Mouse (Mus musculus) myocyte (in vitro differentiated cells): ENCODE data around the gene Rgcc. TPM values are rescaled to one million over a fixed set of nuclear protein-coding genes. Genes with fewer than 3 reads are reported as not detected.

Experiments used
- H3K27me3 ChIP-seq: one replicate; pipeline ENCODE4 v1.6.1; 2011; ENCODE audit not compliant: control insufficient read depth, insufficient read depth, insufficient read length
- H3K36me3 ChIP-seq: one replicate; pipeline ENCODE4 v1.6.1; 2011; ENCODE audit not compliant: control insufficient read depth, insufficient read depth
- H3K4me2 ChIP-seq: one replicate; pipeline ENCODE4 v1.6.1; 2011; ENCODE audit warnings: low read depth, control low read depth
- H3K4me3 ChIP-seq: one replicate; pipeline ENCODE4 v1.5.1; 2011; ENCODE audit warnings: mild to moderate bottlenecking, control low read depth, moderate library complexity
- H3K79me2 ChIP-seq: one replicate; pipeline ENCODE4 v1.6.1; 2011; ENCODE audit not compliant: control insufficient read depth, insufficient read depth
- H3ac ChIP-seq: one replicate; pipeline ENCODE4 v1.6.1; 2011; ENCODE audit not compliant: control insufficient read depth, insufficient read length
- CEBPB ChIP-seq: IDR thresholded peaks from 2 replicates; pipeline ENCODE4 v1.6.1; 2011; ENCODE audit warnings: mild to moderate bottlenecking, moderate library complexity; ENCODE audit not compliant: poor library complexity, insufficient read depth, severe bottlenecking
- E2F4 ChIP-seq: IDR thresholded peaks from one replicate; pipeline ENCODE4 v1.6.1; 2011; ENCODE audit warnings: mild to moderate bottlenecking, control low read depth, moderate library complexity; ENCODE audit not compliant: insufficient read depth
- MAX ChIP-seq: IDR thresholded peaks from one replicate; pipeline ENCODE4 v1.6.1; 2011; ENCODE audit warnings: low read depth, mild to moderate bottlenecking, control low read depth
- MYOD1 ChIP-seq, 3 experiments: IDR thresholded peaks; one replicate each; pipeline ENCODE4 v1.6.1; 2011; ENCODE audit warnings: control low read depth in 2 of 3, low read depth in 2 of 3, mild to moderate bottlenecking in 2 of 3, moderate library complexity in 1 of 3; ENCODE audit not compliant: insufficient read length in 2 of 3, control insufficient read depth in 1 of 3
- MYOG ChIP-seq, 3 experiments: IDR thresholded peaks; one replicate each; pipeline ENCODE4 v1.6.1; 2011; ENCODE audit warnings: control low read depth in 2 of 3, low read depth in 2 of 3, mild to moderate bottlenecking in 2 of 3; ENCODE audit not compliant: insufficient read length in 2 of 3, control insufficient read depth in 1 of 3, insufficient read depth in 1 of 3
- POLR2A ChIP-seq: IDR thresholded peaks from one replicate; pipeline ENCODE4 v1.6.1; 2011; ENCODE audit warnings: low read depth, mild to moderate bottlenecking, control low read depth, moderate library complexity; ENCODE audit not compliant: insufficient read length
- POLR2AphosphoS2 ChIP-seq: IDR thresholded peaks from one replicate; pipeline ENCODE4 v1.6.1; 2011; ENCODE audit warnings: low read depth, control low read depth; ENCODE audit not compliant: insufficient read length
- REST ChIP-seq: IDR thresholded peaks from one replicate; pipeline ENCODE4 v1.6.1; 2011; ENCODE audit warnings: mild to moderate bottlenecking, control low read depth, moderate library complexity; ENCODE audit not compliant: insufficient read depth, insufficient read length
- SRF ChIP-seq: IDR thresholded peaks from one replicate; pipeline ENCODE4 v1.6.1; 2011; ENCODE audit warnings: low read depth; ENCODE audit not compliant: control insufficient read depth, insufficient read length
- TCF12 ChIP-seq: IDR thresholded peaks from one replicate; pipeline ENCODE4 v1.6.1; 2011; ENCODE audit warnings: mild to moderate bottlenecking, control low read depth; ENCODE audit not compliant: poor library complexity, insufficient read depth, severe bottlenecking
- TCF3 ChIP-seq: IDR thresholded peaks from one replicate; pipeline ENCODE4 v1.6.1; 2011; ENCODE audit warnings: low read depth, control low read depth; ENCODE audit not compliant: insufficient read length
- USF1 ChIP-seq: IDR thresholded peaks from one replicate; pipeline ENCODE4 v1.6.1; 2011; ENCODE audit warnings: low read depth, mild to moderate bottlenecking, control low read depth, moderate library complexity
- polyA plus RNA-seq: library from polyadenylated mRNA; unstranded; fragments of >200 nt; fragmentation: generic; extraction: Trizol; gene quantifications from one replicate; pipeline ENCODE4 v1.2.1, GENCODE M21; 2012; ENCODE audit warnings: missing spikeins

Gene Rgcc
- polyA plus RNA-seq, 1 experiment = 6.0 TPM

GRCm38 (mm10) chr14:79311918-79312454 is 10.5 kb upstream of the Rgcc start:
- H3ac ChIP-seq = no peak overlapping the region
- no peak for TF ChIP-seq TCF3
- no peaks in the 10 kb centered on the region for H3K36me3 ChIP-seq
- H3K79me2 ChIP-seq = no peaks in the 10 kb centered on the region
- H3K27me3 ChIP-seq = no peaks in the 10 kb centered on the region
- H3K4me3 ChIP-seq = no peak overlapping the region
- H3K4me2 ChIP-seq = no peak overlapping the region

DNA sequence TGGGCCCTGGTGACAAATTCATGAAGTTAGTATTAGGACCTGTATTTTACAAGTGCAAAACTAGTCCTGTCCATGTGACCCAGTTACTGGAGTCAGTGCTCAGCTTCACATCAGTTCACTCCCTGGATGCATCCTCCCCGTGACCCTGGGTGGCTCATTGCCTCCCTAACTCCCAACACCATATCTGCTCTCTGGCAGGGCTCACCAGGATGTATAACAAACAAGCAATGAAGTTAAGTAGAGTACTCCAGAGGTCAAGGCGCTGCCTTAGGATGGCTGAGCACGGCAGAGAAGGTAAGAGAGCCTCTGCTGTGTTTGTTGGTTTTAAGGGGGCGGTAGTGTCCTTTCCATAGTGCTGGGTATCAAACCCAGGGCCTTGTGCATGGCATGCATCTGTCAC is 7.7 kb upstream of the Rgcc start:
- no peak overlapping the region for H3K4me2 ChIP-seq
- no peak overlapping the region for H3ac ChIP-seq
- no peaks in the 10 kb centered on the region for H3K27me3 ChIP-seq
- H3K79me2 ChIP-seq = no peaks in the 10 kb centered on the region
- H3K36me3 ChIP-seq = no peaks in the 10 kb centered on the region
- TF ChIP-seq SRF (no peak), MYOG (IDR thresholded peaks at IDR 0.05; ENCODE audit: control insufficient read depth in 1 of 3, insufficient read depth in 1 of 3, insufficient read length in 2 of 3, low read depth in 2 of 3) (no peak), REST (no peak), CEBPB (no peak), E2F4 (no peak), MAX (no peak), TCF12 (no peak), POLR2AphosphoS2 (no peak), MYOD1 (IDR thresholded peaks at IDR 0.05; ENCODE audit: control insufficient read depth in 1 of 3, insufficient read length in 2 of 3, low read depth in 2 of 3) (no peak), POLR2A (no peak), TCF3 (no peak), USF1 (no peak)
- H3K4me3 ChIP-seq = no peak overlapping the region

- Histone ChIP-seq H3K36me3 (no peaks in the 10 kb centered on the region), H3K4me3 (no peak overlapping the region), H3K27me3 (no peaks in the 10 kb centered on the region), H3K79me2 (no peaks in the 10 kb centered on the region), H3K4me2 (no peak overlapping the region), H3ac (no peak overlapping the region)
- TF ChIP-seq MYOD1 (IDR thresholded peaks at IDR 0.05; ENCODE audit: control insufficient read depth in 1 of 3, insufficient read length in 2 of 3, low read depth in 2 of 3) (no peak), POLR2AphosphoS2 (no peak), SRF (no peak), TCF3 (no peak), MYOG (IDR thresholded peaks at IDR 0.05; ENCODE audit: control insufficient read depth in 1 of 3, insufficient read depth in 1 of 3, insufficient read length in 2 of 3, low read depth in 2 of 3) (no peak), TCF12 (no peak), MAX (no peak), USF1 (no peak), E2F4 (no peak)
Observed at GRCm38 (mm10) chr14:79308364-79308763, 6.9 kb upstream of the Rgcc start.

DNA sequence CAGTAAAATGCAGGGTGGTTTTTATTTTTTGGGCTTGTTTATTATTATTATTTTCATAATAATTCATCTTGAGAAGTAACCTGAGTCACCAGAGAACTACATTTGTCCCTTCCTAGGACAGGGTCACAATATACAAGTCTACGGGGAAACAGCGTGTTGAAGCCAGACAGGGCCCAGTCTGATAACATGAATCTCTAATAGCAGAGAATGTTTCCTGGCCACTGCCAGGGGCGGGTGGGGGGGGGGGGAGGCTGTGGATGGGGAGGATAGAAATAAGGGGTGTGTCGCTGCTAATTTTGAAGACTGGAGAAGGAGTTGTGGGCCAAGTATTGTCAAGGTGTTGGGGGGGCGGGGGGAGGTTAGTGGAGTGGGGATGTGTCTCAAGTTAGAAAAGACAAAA is 6.5 kb upstream of the Rgcc start:
- Histone ChIP-seq H3K4me2 (no peak overlapping the region), H3K79me2 (no peaks in the 10 kb centered on the region), H3K36me3 (no peaks in the 10 kb centered on the region), H3ac (no peak overlapping the region), H3K27me3 (no peaks in the 10 kb centered on the region), H3K4me3 (no peak overlapping the region)
- TF ChIP-seq TCF3 (no peak), MYOG (IDR thresholded peaks at IDR 0.05; ENCODE audit: control insufficient read depth in 1 of 3, insufficient read depth in 1 of 3, insufficient read length in 2 of 3, low read depth in 2 of 3) (no peak), USF1 (no peak), E2F4 (no peak), POLR2AphosphoS2 (no peak), TCF12 (no peak), MAX (no peak), SRF (no peak), POLR2A (no peak), REST (no peak), MYOD1 (IDR thresholded peaks at IDR 0.05; ENCODE audit: control insufficient read depth in 1 of 3, insufficient read length in 2 of 3, low read depth in 2 of 3) (no peak), CEBPB (no peak)

- H3K27me3 ChIP-seq = no peaks in the 10 kb centered on the region
- no peaks in the 10 kb centered on the region for H3K36me3 ChIP-seq
- no peak overlapping the region for H3K4me3 ChIP-seq
- no peak overlapping the region for H3K4me2 ChIP-seq
- no peaks in the 10 kb centered on the region for H3K79me2 ChIP-seq
- TF ChIP-seq REST (no peak), CEBPB (no peak)
- no peak overlapping the region for H3ac ChIP-seq
Observed at GRCm38 (mm10) chr14:79307138-79307537, 5.7 kb upstream of the Rgcc start.
